Mouse (Mus musculus): ENCODE measurements around the gene Adat1.

Gene Adat1

DNA sequence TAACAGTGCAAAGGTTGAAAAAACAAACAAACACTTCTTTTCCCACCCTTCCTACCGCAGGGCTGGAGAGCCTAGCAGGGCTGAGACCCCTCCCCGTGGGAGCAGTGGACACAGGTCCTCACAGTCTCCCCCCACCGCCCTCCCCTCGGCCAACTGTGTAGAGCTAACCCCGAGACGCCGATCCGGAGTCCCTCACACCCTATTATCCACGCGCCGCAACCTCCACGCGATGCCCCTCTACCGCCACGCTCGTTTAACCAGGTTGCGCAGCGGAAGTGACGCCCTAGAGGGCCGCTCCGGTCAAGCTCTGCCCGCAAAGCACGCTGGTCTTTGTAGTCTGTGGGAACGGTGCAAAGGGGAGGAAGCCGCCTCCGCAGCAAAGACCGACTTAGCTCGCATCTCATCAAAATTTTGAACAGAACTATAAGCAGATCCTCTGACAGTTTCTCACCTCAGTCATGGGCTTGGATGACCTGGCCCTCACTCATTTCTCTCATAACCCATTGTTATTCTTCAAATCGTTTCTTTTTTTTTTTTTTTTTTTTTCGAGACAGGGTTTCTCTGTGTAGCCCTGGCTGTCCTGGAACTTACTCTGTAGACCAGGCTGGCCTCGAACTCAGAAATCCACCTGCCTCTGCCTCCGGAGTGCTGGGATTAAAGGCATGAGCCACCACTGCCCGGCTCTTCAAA is at the start of gene Adat1:
Adat1 (minus strand) TSS at position 290 of the 690 bp plus-strand sequence.
- peak; percentile 57 for DNase-seq (ENCODE audit: extremely low spot score, low read depth, low spot score)

DNA sequence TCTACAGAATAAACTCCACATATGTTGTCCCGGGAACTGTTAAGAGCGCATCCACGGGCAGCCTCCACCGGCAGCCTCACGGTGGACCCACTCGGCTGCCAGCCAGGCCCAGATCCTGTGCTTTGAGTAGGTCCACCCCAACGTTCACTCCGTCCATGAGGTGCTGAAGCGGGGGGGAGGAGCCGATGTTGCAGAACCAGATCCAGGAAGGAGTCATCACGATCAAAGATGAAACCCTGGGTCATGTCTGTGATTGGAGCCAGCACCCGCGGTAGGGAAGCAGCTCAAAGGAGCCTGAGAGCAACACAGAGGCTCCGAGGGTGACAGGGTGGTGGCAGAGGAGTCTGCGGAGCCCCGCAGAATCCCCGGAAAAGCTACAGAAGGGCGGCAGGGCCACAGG is 45.4 kb upstream of the Adat1 start:
- no peak for DNase-seq (ENCODE audit: extremely low spot score, low read depth, low spot score)

DNA sequence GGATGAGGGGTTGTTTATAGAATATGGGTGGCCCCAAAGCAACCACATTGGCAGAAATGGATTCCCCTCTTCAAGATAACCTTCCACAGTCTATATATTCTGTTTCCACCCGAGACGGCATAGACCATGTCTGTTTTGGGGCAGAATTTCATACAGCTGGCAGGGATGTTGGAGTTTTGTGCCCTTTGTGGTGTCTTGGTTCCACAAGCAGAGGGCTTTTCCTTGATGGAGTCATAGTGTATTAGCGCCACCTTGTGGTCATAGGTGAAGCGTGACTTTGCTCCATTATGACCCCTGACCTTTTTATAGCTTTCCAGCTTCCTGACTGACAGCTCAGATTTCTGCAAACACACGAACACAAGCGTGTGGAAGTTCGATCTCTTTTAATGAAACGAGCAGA is 42.5 kb upstream of the Adat1 start:
- DNase-seq (ENCODE audit: extremely low spot score, low read depth, low spot score): peak; percentile 89

GRCm38 (mm10) chr8:112033071-112033470 is 41.0 kb upstream of the Adat1 start:
- DNase-seq (ENCODE audit: extremely low spot score, low read depth, low spot score): no peak

DNA sequence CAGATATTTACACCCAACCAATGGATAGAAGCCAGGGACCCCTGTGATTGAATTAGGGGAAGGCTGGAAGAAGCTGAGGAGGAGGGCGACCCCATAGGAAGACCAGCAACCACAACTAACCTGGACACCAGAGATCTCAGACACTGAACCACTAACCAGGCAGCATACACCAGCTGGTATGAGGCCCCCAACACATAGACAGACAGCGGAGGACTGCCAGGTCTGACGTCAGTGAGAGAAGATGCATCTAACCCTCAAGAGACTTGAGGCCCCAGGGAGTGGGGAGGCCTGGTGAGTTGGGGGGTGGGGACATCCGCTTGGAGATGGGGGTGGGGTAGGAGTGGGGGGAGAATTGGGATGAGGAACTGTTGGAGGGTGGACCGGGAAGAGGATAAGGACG is 38.6 kb upstream of the Adat1 start:
- DNase-seq (ENCODE audit: extremely low spot score, low read depth, low spot score): no peak

DNA sequence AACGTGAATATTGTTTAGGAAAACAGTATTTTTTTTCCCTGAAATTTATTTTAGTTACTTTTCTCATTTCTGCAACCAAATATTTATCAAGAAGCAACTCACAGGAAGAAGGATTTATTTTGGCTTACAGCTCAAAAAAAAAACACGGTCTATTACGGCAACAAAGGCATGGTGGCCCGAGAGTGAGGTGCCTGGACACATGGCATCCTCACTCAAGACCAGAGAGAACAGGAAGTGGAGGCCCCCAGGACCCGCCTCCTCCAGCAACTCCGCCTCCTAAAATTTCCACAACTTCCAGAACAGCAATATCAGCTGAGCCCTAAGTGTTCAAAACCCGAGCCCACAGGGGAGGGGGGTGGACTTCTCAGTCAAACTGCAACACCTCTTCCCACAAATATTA is 37.4 kb upstream of the Adat1 start:
- no peak for DNase-seq (ENCODE audit: extremely low spot score, low read depth, low spot score)

DNA sequence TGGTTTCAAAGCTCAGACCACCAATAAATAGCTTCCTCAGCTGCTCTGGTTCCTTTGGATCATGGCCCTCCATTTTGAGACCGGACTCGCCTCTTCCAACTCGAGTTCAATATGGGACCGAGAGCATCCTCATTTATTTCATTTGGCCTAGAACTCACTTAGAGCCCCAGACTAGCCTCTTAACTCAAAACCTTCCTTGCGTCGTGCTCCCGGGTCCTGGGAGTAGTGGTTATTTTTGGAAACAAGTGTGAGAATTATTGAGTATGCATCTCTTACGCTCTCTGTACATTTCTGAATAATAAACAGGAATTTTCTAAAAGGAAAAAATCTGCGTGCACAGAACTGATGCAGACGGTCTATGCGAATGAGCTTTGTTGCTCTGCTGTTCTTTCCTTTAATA is 22.8 kb upstream of the Adat1 start, which contains the start of gene Gm6793:
Gm6793 (minus strand) TSS at position 101 of the 400 bp plus-strand sequence.
- no peak for DNase-seq (ENCODE audit: extremely low spot score, low read depth, low spot score)

DNA sequence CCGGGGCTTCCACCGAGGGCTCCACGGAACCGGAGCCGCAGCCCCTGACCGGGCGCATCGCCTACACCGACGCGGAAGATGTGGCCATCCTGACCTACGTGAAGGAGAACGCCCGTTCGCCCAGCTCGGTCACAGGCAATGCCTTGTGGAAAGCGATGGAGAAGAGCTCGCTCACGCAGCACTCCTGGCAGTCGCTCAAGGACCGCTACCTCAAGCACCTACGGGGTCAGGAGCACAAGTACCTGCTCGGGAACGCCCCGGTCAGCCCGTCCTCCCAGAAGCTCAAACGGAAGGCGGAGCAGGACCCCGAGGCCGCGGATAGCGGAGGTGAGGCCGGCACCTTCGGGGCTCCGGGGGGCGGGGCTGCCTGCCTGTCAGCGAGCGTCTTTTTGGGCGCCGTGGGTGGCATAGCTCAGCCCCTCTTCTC is 19.7 kb upstream of the Adat1 start:
- DNase-seq (ENCODE audit: extremely low spot score, low read depth, low spot score): no peak

DNA sequence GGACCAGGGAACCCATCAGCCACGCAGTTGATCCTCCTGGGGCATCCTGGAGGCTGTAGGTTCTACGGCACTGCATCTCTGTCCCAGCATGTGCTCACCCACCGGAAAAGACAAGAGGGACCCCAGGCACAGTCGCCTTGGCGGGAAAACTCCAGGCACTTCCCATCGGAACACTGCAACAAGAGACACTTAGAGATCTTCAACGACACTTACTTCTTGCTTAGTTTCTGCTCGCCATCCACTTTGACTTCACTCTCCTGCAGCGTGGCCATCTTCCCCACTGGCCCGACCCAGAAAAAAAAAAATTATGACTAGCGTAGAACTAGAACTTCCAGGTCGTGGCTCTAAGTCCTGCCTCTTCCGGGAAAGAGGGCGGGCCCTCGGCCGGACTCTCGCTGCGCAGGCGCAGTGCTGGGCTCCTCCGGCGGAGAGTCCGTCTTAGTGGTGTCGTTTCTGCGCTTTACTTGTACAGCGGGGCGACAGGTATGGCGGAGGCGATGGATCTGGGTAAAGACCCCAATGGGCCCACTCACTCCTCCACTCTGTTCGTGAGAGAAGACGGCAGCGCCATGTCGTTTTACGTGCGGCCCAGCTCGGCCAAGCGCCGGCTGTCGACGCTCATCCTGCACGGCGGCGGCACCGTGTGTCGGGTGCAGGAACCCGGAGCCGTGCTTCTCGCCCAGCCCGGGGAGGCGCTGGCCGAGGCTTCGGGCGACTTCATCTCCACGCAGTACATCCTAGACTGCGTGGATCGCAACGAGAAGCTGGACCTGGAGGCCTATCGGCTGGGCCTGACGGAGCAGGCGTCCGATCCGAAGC is 19.1 kb upstream of the Adat1 start, which contains the start of the genes Kars and Terf2ip:
Kars (minus strand) TSS at position 327 of the 819 bp plus-strand sequence.
Terf2ip (plus strand) TSS at position 402 of the 819 bp plus-strand sequence.
- peak; percentile 85 for DNase-seq (ENCODE audit: extremely low spot score, low read depth, low spot score)

DNA sequence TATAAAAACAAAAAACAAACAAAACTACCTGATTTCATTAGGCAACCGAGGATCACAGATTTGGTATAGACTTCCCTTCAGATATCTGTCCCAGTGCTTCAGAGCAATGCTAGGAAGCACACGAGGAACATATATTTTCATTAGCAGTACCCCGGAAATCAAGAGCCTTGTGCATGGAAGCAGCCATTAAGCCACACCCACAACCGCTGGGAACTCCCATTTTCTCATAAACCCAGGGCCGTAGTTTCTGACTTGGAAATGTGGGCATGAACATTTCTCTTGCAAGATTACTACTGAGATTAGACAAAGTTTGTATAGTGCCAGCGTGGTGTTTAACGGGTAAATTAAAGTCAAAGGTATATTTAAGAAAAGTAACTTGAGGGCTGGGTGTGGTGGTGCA is 17.5 kb upstream of the Adat1 start:
- DNase-seq (ENCODE audit: extremely low spot score, low read depth, low spot score): no peak

GRCm38 (mm10) chr8:112007669-112008068 is 15.6 kb upstream of the Adat1 start:
- no peak for DNase-seq (ENCODE audit: extremely low spot score, low read depth, low spot score)

DNA sequence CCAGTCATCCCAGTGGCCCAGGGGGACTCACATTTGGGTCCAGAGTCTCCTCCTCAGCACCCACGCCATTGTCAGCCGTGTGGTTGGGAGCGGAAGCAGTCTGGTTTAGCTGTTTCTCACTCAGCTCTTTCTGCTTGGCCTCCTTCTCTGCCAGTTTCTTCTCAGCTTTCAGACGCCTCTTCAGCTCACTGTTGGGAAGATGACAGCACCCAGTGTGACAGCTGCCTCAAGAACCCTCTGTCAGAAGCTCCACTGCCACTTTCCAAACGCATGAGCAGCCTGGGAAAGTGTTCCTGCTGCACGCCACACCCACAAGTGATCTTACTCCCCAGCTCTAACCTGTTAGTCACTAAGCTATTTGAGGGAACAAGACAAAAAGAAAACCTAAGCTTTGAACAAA is 13.5 kb upstream of the Adat1 start:
- no peak for DNase-seq (ENCODE audit: extremely low spot score, low read depth, low spot score)

DNA sequence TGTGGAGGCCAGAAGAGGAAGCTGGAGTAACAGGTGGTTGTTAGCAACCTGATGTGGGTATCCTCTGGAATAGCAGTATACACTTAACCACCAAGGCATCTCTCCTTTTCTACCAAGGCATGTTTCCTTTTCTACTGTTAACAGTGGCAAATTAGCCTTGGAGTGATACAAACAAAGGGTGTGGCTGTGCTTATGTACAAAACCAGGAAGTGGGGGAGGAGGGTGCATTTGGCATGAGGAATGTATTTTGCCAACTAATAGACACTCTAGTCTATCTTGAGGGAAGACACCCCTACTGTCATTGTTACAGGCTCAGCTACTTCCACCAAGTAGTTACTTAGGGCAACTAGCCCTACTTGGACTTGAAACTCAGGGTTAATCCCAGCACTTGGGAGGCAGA is 12.7 kb upstream of the Adat1 start:
- DNase-seq (ENCODE audit: extremely low spot score, low read depth, low spot score): no peak

DNA sequence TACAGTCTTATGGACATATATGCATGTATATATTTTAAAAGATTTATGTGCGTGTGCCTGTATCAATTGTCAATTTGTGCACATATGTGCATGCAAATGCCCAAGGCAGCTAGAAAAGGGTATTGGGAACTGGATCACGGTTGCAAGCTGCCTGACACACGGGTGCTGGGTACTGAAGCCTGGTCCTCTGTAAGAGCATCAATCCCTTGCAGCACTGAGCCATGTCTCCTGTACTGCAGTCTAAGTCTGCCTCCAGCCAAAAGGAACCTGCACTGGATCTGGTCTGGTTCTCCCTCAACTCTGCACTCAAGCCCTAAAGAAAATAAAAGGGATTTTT is 569 bp upstream of the Adat1 start:
- no peak for DNase-seq (ENCODE audit: extremely low spot score, low read depth, low spot score)

DNA sequence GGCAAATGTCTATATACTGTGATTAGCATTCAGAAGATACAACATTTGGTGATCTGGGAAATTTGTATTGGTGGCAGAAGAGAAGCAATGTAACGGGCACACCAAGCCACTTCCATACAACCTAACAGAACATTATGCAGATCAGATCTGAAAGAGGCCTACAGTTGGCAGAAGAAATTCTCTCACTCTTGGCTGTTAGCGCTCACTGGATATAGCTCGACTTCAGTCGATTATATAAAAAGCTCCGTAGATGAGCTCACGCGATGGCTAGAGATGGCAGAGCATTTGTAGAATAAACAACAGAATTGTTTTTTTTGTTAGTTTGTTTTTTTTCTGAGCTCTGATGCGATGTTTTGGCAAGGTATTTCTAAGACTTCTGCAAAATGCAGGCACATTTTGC is 824 bp downstream of the Adat1 start:
- DNase-seq (ENCODE audit: extremely low spot score, low read depth, low spot score): no peak

DNA sequence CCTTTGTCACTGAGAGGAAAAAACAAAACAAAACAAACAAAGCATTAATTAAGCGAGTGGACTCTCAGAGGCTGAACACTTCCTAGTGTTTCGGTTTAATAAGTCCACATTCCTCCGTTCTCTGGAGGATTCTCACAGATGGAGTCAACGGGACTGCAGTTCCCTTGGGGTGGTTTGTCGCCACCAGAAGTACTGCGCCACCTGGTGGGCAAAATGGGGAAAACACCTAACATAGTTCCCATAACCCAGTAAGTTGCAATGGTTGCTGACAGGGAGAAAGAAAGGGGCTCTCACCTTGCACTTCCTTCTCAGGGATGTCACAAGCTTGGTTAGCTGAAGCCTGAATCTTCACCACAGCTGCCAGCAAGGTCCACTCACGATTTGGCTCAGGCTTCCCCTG is 2.2 kb downstream of the Adat1 start:
- DNase-seq (ENCODE audit: extremely low spot score, low read depth, low spot score): peak; percentile 78

DNA sequence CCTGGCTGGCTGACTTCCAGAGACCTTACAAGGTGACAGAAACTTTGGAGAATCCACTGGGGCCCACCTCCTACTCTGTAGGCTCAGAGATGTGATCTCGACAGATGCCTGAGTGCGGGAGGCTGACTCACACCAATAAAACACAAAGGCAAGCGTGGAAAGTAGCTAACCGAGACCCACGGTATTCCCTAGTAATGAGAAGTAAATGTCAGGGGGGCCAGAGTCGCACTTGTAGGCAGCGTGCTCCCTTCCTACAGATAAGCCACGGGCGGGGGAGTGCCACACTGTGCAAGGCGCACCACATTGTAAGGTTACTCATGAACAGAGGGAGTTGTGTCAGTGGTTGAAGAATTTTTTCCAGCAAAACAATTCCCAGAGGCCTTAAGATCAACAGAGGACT is 7.6 kb downstream of the Adat1 start:
- no peak for DNase-seq (ENCODE audit: extremely low spot score, low read depth, low spot score)

DNA sequence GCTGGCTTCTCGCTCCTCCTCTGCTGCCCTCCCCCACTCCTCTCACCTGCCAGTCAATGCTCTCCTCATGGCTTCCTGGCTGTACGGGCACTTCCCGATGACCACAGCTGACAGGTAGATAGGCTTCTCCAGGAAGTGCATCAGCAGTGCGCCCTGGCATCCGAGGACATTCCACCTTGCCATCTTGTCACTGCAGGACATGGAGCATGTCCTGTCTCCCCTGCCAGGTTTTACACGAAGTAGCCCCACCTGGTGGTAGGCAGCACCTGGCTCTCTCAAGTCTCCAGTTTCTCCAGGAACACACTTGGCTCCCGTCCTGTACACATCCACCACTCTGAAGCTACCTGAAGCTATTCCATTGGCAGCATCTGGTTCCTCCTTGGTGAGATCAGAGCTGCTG is 10.0 kb downstream of the Adat1 start:
- DNase-seq (ENCODE audit: extremely low spot score, low read depth, low spot score): no peak

GRCm38 (mm10) chr8:111978147-111978546 is 14.0 kb downstream of the Adat1 start:
- DNase-seq (ENCODE audit: extremely low spot score, low read depth, low spot score): no peak

DNA sequence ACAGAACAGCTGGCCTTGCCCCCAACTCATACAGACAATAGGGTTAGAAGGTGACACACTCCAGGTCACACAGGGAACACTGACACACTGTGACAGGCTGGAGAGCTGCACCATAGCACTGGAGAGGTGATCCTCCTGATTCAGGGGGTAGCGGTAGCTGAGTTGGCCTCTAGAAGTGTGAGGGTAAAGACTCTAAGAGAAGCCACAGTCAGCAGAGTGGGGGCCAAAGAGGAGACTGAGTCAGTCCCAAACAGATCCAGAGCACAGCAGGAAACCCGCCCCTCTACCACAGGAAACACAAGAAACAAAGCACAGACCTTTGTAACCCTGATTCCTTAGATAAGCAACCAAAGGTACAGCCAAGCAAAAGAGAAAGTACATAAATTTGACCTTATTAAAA is 15.8 kb downstream of the Adat1 start:
- DNase-seq (ENCODE audit: extremely low spot score, low read depth, low spot score): no peak

DNA sequence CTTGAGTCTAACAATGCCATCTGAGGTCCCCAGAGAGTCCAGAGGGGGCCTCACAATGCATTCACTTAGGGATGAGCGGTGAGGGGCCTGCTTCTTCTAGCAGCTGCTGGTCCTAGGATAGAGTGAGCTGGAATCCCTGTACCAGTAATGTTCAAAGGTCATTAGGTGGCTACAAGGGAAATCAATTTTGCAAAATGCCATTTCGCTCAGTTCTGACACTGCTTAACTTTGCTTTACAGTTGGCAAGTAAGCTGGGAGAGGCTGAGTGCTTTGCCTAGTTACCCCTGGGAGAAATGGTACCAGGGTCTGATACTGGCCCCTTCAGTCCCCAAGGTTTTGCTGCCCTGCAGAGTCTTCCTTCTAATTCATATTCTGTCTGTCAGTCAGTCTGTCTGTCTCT is 16.4 kb downstream of the Adat1 start:
- DNase-seq (ENCODE audit: extremely low spot score, low read depth, low spot score): no peak

GRCm38 (mm10) chr8:111974138-111974537 is 18.0 kb downstream of the Adat1 start:
- no peak for DNase-seq (ENCODE audit: extremely low spot score, low read depth, low spot score)

Measured in hindlimb bud, embryonic 11.5 days (tissue).